Mouse (Mus musculus) left cerebral cortex, adult 18-20 months (tissue): ENCODE measurements around the gene Mbtd1. TPM values are rescaled to one million over a fixed set of nuclear protein-coding genes. Genes with fewer than 3 reads are reported as not detected.
A peak's percentile ranks its signal among the peaks of the same experiment; 100 is the strongest.

Experiments
- DNase-seq, 2 experiments: peaks; one replicate each; pipeline ENCODE4 v3.0.0; 2021 to 2022; ENCODE audit warnings: low spot score in 2 of 2, mixed read lengths in 1 of 2
- total RNA-seq, 2 experiments: library from RNA; stranded (reverse); gene quantifications; 2 replicates each; pipeline ENCODE4 v1.2.3; 2021

Gene Mbtd1
- total RNA-seq, 2 experiments from 2014 or later: 28.4 to 38.7 TPM

- DNase-seq: no peak
Measured at GRCm38 (mm10) chr11:93944986-93945385, 59.3 kb downstream of the Mbtd1 start.

GRCm38 (mm10) chr11:93948887-93949567 is 63.4 kb downstream of the Mbtd1 start:
- DNase-seq: no peak

GRCm38 (mm10) chr11:93950045-93950444 is 64.4 kb downstream of the Mbtd1 start:
- DNase-seq: no peak

- DNase-seq: no peak
Measured at GRCm38 (mm10) chr11:93952376-93952775, 66.7 kb downstream of the Mbtd1 start.

- DNase-seq: no peak
Measured at GRCm38 (mm10) chr11:93954738-93955255, 69.1 kb downstream of the Mbtd1 start.

GRCm38 (mm10) chr11:93955256-93956150 is 69.9 kb downstream of the Mbtd1 start:
- peak; percentile 80 to 86 for DNase-seq

GRCm38 (mm10) chr11:93956159-93956558 is 70.5 kb downstream of the Mbtd1 start, which contains the start of gene Nme2:
TSS of gene Nme2 (minus strand) at chr11:93956259.
- DNase-seq: no peak

- DNase-seq: no peak
Measured at GRCm38 (mm10) chr11:93957031-93957555, 71.4 kb downstream of the Mbtd1 start.

- DNase-seq: no peak
Measured at GRCm38 (mm10) chr11:93957746-93958145, 72.1 kb downstream of the Mbtd1 start.

- no peak for DNase-seq
Measured at GRCm38 (mm10) chr11:93961482-93961881, 75.8 kb downstream of the Mbtd1 start.

- no peak for DNase-seq
Measured at GRCm38 (mm10) chr11:93963013-93963412, 77.4 kb downstream of the Mbtd1 start.

- DNase-seq: no peak
Measured at GRCm38 (mm10) chr11:93965391-93965790, 79.7 kb downstream of the Mbtd1 start.

- DNase-seq: no peak
Measured at GRCm38 (mm10) chr11:93967381-93967780, 81.7 kb downstream of the Mbtd1 start.

GRCm38 (mm10) chr11:93968005-93968847 is 82.6 kb downstream of the Mbtd1 start, which contains the start of the genes Gm20390 and Nme1:
TSS of gene Gm20390 (minus strand) at chr11:93968293.
TSS of gene Nme1 (minus strand) at chr11:93968521.
- DNase-seq: peak; percentile 97 to 99

- DNase-seq: no peak
Measured at GRCm38 (mm10) chr11:93968848-93969128, 83.1 kb downstream of the Mbtd1 start.

- DNase-seq: no peak
Measured at GRCm38 (mm10) chr11:93969171-93969570, 83.5 kb downstream of the Mbtd1 start.

GRCm38 (mm10) chr11:93969799-93970198 is 84.1 kb downstream of the Mbtd1 start:
- DNase-seq: no peak

- DNase-seq: no peak
Measured at GRCm38 (mm10) chr11:93972951-93973350, 87.3 kb downstream of the Mbtd1 start.

- DNase-seq: no peak
Measured at GRCm38 (mm10) chr11:93979502-93980049, 93.9 kb downstream of the Mbtd1 start.

GRCm38 (mm10) chr11:93984619-93985018 is 99.0 kb downstream of the Mbtd1 start:
- no peak for DNase-seq

- no peak for DNase-seq
Measured at GRCm38 (mm10) chr11:93985265-93985664, 99.6 kb downstream of the Mbtd1 start.
